Mouse (Mus musculus) neural tube, embryonic 11.5 days (tissue): ENCODE data around the gene Ift74. TPM values are rescaled to one million over a fixed set of nuclear protein-coding genes. Genes with fewer than 3 reads are reported as not detected.
"Not testable (repeated sequence)": the region's sequence is repeated elsewhere in the genome, so short reads cannot be mapped to it uniquely, and the experiment has no call there.

Source experiments
- ATAC-seq: fragments of 200-750 bp; cut with Nextera tagmentation; 2 replicates; pipeline ENCODE4 v1.8.0; 2017; ENCODE audit warnings: moderate number of reproducible peaks, mild to moderate bottlenecking, moderate TSS enrichment, moderate library complexity; ENCODE audit not compliant: insufficient read depth, low FRiP score, low TSS enrichment
- DNase-seq: peaks from one replicate; pipeline ENCODE4 v3.0.0-alpha.2; 2015; ENCODE audit warnings: low spot score
- H3K27ac ChIP-seq: fragments of 300-500 bp; sonication (generic); 2 replicates; pipeline ENCODE4 v1.5.1; 2014; ENCODE audit warnings: low read depth, mild to moderate bottlenecking, low read length
- H3K27me3 ChIP-seq: fragments of 300-500 bp; sonication (generic); 2 replicates; pipeline ENCODE4 v1.6.1; 2014; ENCODE audit warnings: mild to moderate bottlenecking, low read length, mixed read lengths; ENCODE audit not compliant: control insufficient read depth, insufficient read depth
- H3K36me3 ChIP-seq: fragments of 300-500 bp; sonication (generic); 2 replicates; pipeline ENCODE4 v1.6.1; 2014; ENCODE audit warnings: mild to moderate bottlenecking, low read length, moderate library complexity, mixed read lengths; ENCODE audit not compliant: control insufficient read depth, insufficient read depth
- H3K4me1 ChIP-seq: fragments of 300-500 bp; sonication (generic); 2 replicates; pipeline ENCODE4 v1.6.1; 2014; ENCODE audit warnings: low read length, mixed read lengths; ENCODE audit not compliant: control insufficient read depth, insufficient read depth
- H3K4me2 ChIP-seq: fragments of 300-500 bp; sonication (generic); 2 replicates; pipeline ENCODE4 v1.6.1; 2014; ENCODE audit warnings: low read depth, mild to moderate bottlenecking, moderate library complexity
- H3K4me3 ChIP-seq: fragments of 300-500 bp; sonication (generic); 2 replicates; pipeline ENCODE4 v1.5.1; 2014; ENCODE audit warnings: low read depth, low read length
- H3K9ac ChIP-seq: fragments of 300-500 bp; sonication (generic); 2 replicates; pipeline ENCODE4 v1.6.1; 2014; ENCODE audit warnings: mild to moderate bottlenecking, low read length
- H3K9me3 ChIP-seq: fragments of 300-500 bp; sonication (generic); 2 replicates; pipeline ENCODE4 v1.6.1; 2016; ENCODE audit warnings: low read length; ENCODE audit not compliant: control insufficient read depth
- WGBS: fragments of 180-500 bp; shearing (Covaris S2); extraction: QIAGEN DNeasy Blood & Tissue Kit; methylation state at CpG from one replicate; pipeline ENCODE4 v1.1.7; 2014; 5-methylcytosine and 5-hydroxymethylcytosine counted together
- polyA plus RNA-seq: library from polyadenylated mRNA; unstranded; fragments of >200 nt; fragmentation: Nextera tagmentation; extraction: Ambion mirVana; gene quantifications from 2 replicates; pipeline ENCODE4 v1.2.1, GENCODE M21; 2014

Gene Ift74
- polyA plus RNA-seq, 1 experiment from 2014 or later: 57.2 TPM

- no peak overlapping the region for H3K9ac ChIP-seq
- H3K4me2 ChIP-seq: no peak overlapping the region
- no peaks in the 10 kb centered on the region for H3K27me3 ChIP-seq
- H3K9me3 ChIP-seq: no peaks in the 10 kb centered on the region
- DNase-seq: no peak
- no peak overlapping the region for H3K27ac ChIP-seq
- no peak for ATAC-seq
- 0 out of 2 replicates have a peak, but pooled peaks cover 3% of the 10 kb centered on the region for H3K4me1 ChIP-seq
- H3K36me3 ChIP-seq: no peaks in the 10 kb centered on the region
- 89% methylated on average over 2 of the region's 2 CpGs for WGBS
- H3K4me3 ChIP-seq: no peak overlapping the region
These were observed 8.7 kb upstream of the Ift74 start for GRCm38 (mm10) chr4:94605591-94605990.

- H3K9ac ChIP-seq: no peak overlapping the region
- H3K4me2 ChIP-seq: no peak overlapping the region
- no peaks in the 10 kb centered on the region for H3K4me1 ChIP-seq
- no peak for DNase-seq
- no peak for ATAC-seq
- H3K9me3 ChIP-seq: no peaks in the 10 kb centered on the region
- no peaks in the 10 kb centered on the region for H3K27me3 ChIP-seq
- no peak overlapping the region for H3K4me3 ChIP-seq
- 76% methylated on average over 3 of the region's 3 CpGs for WGBS
- no peak overlapping the region for H3K27ac ChIP-seq
- no peaks in the 10 kb centered on the region for H3K36me3 ChIP-seq
These were observed 4.0 kb upstream of the Ift74 start for GRCm38 (mm10) chr4:94610339-94610738.

- peak overlapping the region; percentile 60 for H3K4me2 ChIP-seq
- H3K4me1 ChIP-seq: no peaks in the 10 kb centered on the region; the same call in 1 of the 2 replicates
- H3K9me3 ChIP-seq: no peaks in the 10 kb centered on the region
- H3K4me3 ChIP-seq: peak overlapping the region; percentile 60
- peak; percentile 79 for ATAC-seq
- DNase-seq: no peak
- peak overlapping the region; percentile 54 for H3K27ac ChIP-seq
- 0% methylated on average over 18 of the region's 18 CpGs for WGBS
- H3K36me3 ChIP-seq: no peaks in the 10 kb centered on the region
- H3K9ac ChIP-seq: peak overlapping the region; percentile 59
- H3K27me3 ChIP-seq: no peaks in the 10 kb centered on the region
These were observed 326 bp downstream of the Ift74 start for GRCm38 (mm10) chr4:94614627-94615006.

- 88% methylated on average over 2 of the region's 2 CpGs for WGBS
These were observed 5.8 kb downstream of the Ift74 start for GRCm38 (mm10) chr4:94620077-94620476.

GRCm38 (mm10) chr4:94643141-94643540 is 28.9 kb downstream of the Ift74 start:
- H3K27ac ChIP-seq: no peak overlapping the region
- H3K4me2 ChIP-seq: no peak overlapping the region
- ATAC-seq (no peak), DNase-seq (no peak)
- H3K4me3 ChIP-seq: no peak overlapping the region
- no peaks in the 10 kb centered on the region for H3K36me3 ChIP-seq
- H3K9ac ChIP-seq: no peak overlapping the region
- 96% methylated on average over 2 of the region's 2 CpGs for WGBS
- H3K9me3 ChIP-seq: no peaks in the 10 kb centered on the region
- H3K27me3 ChIP-seq: no peaks in the 10 kb centered on the region
- H3K4me1 ChIP-seq: no peaks in the 10 kb centered on the region

More at GRCm38 (mm10) chr4:94620077-94620476, 5.8 kb downstream of the Ift74 start:
- Histone ChIP-seq H3K9me3 (no peaks in the 10 kb centered on the region), H3K4me2 (no peak overlapping the region), H3K27ac (no peak overlapping the region), H3K4me3 (no peak overlapping the region), H3K4me1 (no peaks in the 10 kb centered on the region; the same call in 1 of the 2 replicates), H3K27me3 (no peaks in the 10 kb centered on the region), H3K9ac (no peak overlapping the region), H3K36me3 (no peaks in the 10 kb centered on the region)
- ATAC-seq (no peak), DNase-seq (no peak)

- no peak within 1 kb of the TSS for H3K27ac ChIP-seq
- H3K4me2 ChIP-seq: no peak within 1 kb of the TSS
- no peak within 1 kb of the TSS for H3K4me3 ChIP-seq
- H3K9ac ChIP-seq: no peak within 1 kb of the TSS
- H3K4me1 ChIP-seq: no peaks in the 10 kb centered on the region
- DNase-seq (no peak), ATAC-seq (no peak)
- WGBS: 84% methylated on average over 3 of the region's 3 CpGs
- H3K27me3 ChIP-seq: no peaks in the 10 kb centered on the region
- H3K9me3 ChIP-seq: no peaks in the 10 kb centered on the region
- H3K36me3 ChIP-seq: no peaks in the 10 kb centered on the region
These were observed 35.6 kb downstream of the Ift74 start, which contains the start of gene Lrrc19 for GRCm38 (mm10) chr4:94649920-94650319. Gene Lrrc19, minus strand, starts transcription at chr4:94650144.

- 93% methylated on average over 5 of the region's 5 CpGs for WGBS
- H3K4me1 ChIP-seq, H3K4me2 ChIP-seq, DNase-seq, H3K4me3 ChIP-seq, H3K36me3 ChIP-seq, ATAC-seq, H3K9me3 ChIP-seq, H3K27ac ChIP-seq, H3K9ac ChIP-seq, H3K27me3 ChIP-seq: not testable (repeated sequence)
These were observed 36.3 kb downstream of the Ift74 start for GRCm38 (mm10) chr4:94650426-94651175.

- WGBS: 65% methylated on average over 1 of the region's 1 CpGs
- H3K4me3 ChIP-seq: no peak overlapping the region
- no peaks in the 10 kb centered on the region for H3K27me3 ChIP-seq
- no peaks in the 10 kb centered on the region for H3K4me1 ChIP-seq
- no peaks in the 10 kb centered on the region for H3K9me3 ChIP-seq
- H3K4me2 ChIP-seq: no peak overlapping the region
- DNase-seq (no peak), ATAC-seq (no peak)
- no peak overlapping the region for H3K27ac ChIP-seq
- no peak overlapping the region for H3K9ac ChIP-seq
- H3K36me3 ChIP-seq: no peaks in the 10 kb centered on the region
These were observed 55.4 kb downstream of the Ift74 start for GRCm38 (mm10) chr4:94669718-94670117.

- no peaks in the 10 kb centered on the region for H3K9me3 ChIP-seq
- H3K4me1 ChIP-seq: no peaks in the 10 kb centered on the region
- no peak overlapping the region for H3K27ac ChIP-seq
- H3K9ac ChIP-seq: no peak overlapping the region
- no peak for DNase-seq
- no peak overlapping the region for H3K4me3 ChIP-seq
- WGBS: 93% methylated on average over 2 of the region's 2 CpGs
- H3K36me3 ChIP-seq: no peaks in the 10 kb centered on the region
- no peak overlapping the region for H3K4me2 ChIP-seq
- no peak for ATAC-seq
- H3K27me3 ChIP-seq: no peaks in the 10 kb centered on the region
These were observed 66.4 kb downstream of the Ift74 start for GRCm38 (mm10) chr4:94680662-94681061.
